Mouse (Mus musculus): ENCODE measurements around the gene Aco1. TPM values are rescaled to one million over a fixed set of nuclear protein-coding genes. Genes with fewer than 3 reads are reported as not detected.

Aco1 gene
- polyA plus RNA-seq, 1 experiment from 2014 or later = 77.7 TPM

GRCm38 (mm10) chr4:40192246-40192645 is 49.4 kb downstream of the Aco1 start:
- no peak overlapping the region for H3K9ac ChIP-seq
- no peaks in the 10 kb centered on the region for H3K27me3 ChIP-seq
- H3K4me3 ChIP-seq (replicated peaks) = no peak overlapping the region
- H3K9me3 ChIP-seq (replicated peaks) = no peaks in the 10 kb centered on the region
- WGBS = 80% methylated on average over 2 of the region's 2 CpGs
- H3K27ac ChIP-seq = no peak overlapping the region
- H3K36me3 ChIP-seq = peaks cover 86% of the 10 kb centered on the region
- H3K4me2 ChIP-seq = no peak overlapping the region
- no peak for ATAC-seq (replicated peaks; ENCODE audit: low FRiP score)
- H3K4me1 ChIP-seq = no peaks in the 10 kb centered on the region

GRCm38 (mm10) chr4:40193461-40193860 is 50.6 kb downstream of the Aco1 start:
- H3K27me3 ChIP-seq = no peaks in the 10 kb centered on the region
- H3K4me2 ChIP-seq = no peak overlapping the region
- ATAC-seq (replicated peaks; ENCODE audit: low FRiP score) = no peak
- H3K27ac ChIP-seq = no peak overlapping the region
- H3K4me1 ChIP-seq = no peaks in the 10 kb centered on the region
- H3K4me3 ChIP-seq (replicated peaks) = no peak overlapping the region
- no peak overlapping the region for H3K9ac ChIP-seq
- 82% methylated on average over 9 of the region's 9 CpGs for WGBS
- peaks cover 86% of the 10 kb centered on the region for H3K36me3 ChIP-seq
- H3K9me3 ChIP-seq (replicated peaks) = no peaks in the 10 kb centered on the region

GRCm38 (mm10) chr4:40195336-40195735 is 52.5 kb downstream of the Aco1 start:
- Histone ChIP-seq H3K36me3 (peaks cover 80% of the 10 kb centered on the region), H3K9ac (no peak overlapping the region), H3K27ac (no peak overlapping the region), H3K4me2 (no peak overlapping the region), H3K27me3 (no peaks in the 10 kb centered on the region), H3K4me3 (replicated peaks) (no peak overlapping the region), H3K4me1 (no peaks in the 10 kb centered on the region), H3K9me3 (replicated peaks) (no peaks in the 10 kb centered on the region)
- 93% methylated on average over 2 of the region's 2 CpGs for WGBS
- no peak for ATAC-seq (replicated peaks; ENCODE audit: low FRiP score)

- no peaks in the 10 kb centered on the region for H3K9me3 ChIP-seq (replicated peaks)
- 90% methylated on average over 6 of the region's 6 CpGs for WGBS
- no peaks in the 10 kb centered on the region for H3K4me1 ChIP-seq
- peaks cover 62% of the 10 kb centered on the region for H3K36me3 ChIP-seq
- no peaks in the 10 kb centered on the region for H3K27me3 ChIP-seq
- H3K4me3 ChIP-seq (replicated peaks) = no peak overlapping the region
- no peak for ATAC-seq (replicated peaks; ENCODE audit: low FRiP score)
- H3K4me2 ChIP-seq = no peak overlapping the region
- H3K9ac ChIP-seq = no peak overlapping the region
- H3K27ac ChIP-seq = no peak overlapping the region
Measured at GRCm38 (mm10) chr4:40202205-40202604, 59.3 kb downstream of the Aco1 start.

- H3K9ac ChIP-seq = no peak overlapping the region
- H3K27ac ChIP-seq = no peak overlapping the region
- WGBS = 88% methylated on average over 3 of the region's 3 CpGs
- no peaks in the 10 kb centered on the region for H3K9me3 ChIP-seq (replicated peaks)
- H3K4me3 ChIP-seq (replicated peaks) = no peak overlapping the region
- H3K4me1 ChIP-seq = no peaks in the 10 kb centered on the region
- no peak for ATAC-seq (replicated peaks; ENCODE audit: low FRiP score)
- H3K4me2 ChIP-seq = no peak overlapping the region
- no peaks in the 10 kb centered on the region for H3K27me3 ChIP-seq
- peaks cover 42% of the 10 kb centered on the region for H3K36me3 ChIP-seq
Measured at GRCm38 (mm10) chr4:40204374-40204773, 61.5 kb downstream of the Aco1 start.

- ATAC-seq (replicated peaks; ENCODE audit: low FRiP score) = no peak
- no peak overlapping the region for H3K4me2 ChIP-seq
- H3K4me3 ChIP-seq (replicated peaks) = no peak overlapping the region
- no peak overlapping the region for H3K9ac ChIP-seq
- no peaks in the 10 kb centered on the region for H3K27me3 ChIP-seq
- peaks cover 42% of the 10 kb centered on the region for H3K36me3 ChIP-seq
- H3K4me1 ChIP-seq = no peaks in the 10 kb centered on the region
- WGBS = 92% methylated on average over 22 of the region's 22 CpGs
- H3K27ac ChIP-seq = no peak overlapping the region
- H3K9me3 ChIP-seq (replicated peaks) = no peaks in the 10 kb centered on the region
Measured at GRCm38 (mm10) chr4:40205231-40205903, 62.5 kb downstream of the Aco1 start.

- Histone ChIP-seq H3K9me3 (replicated peaks) (no peaks in the 10 kb centered on the region), H3K27ac (no peak overlapping the region), H3K27me3 (no peaks in the 10 kb centered on the region), H3K36me3 (peaks cover 35% of the 10 kb centered on the region), H3K4me1 (no peaks in the 10 kb centered on the region), H3K4me2 (no peak overlapping the region), H3K4me3 (replicated peaks) (no peak overlapping the region), H3K9ac (no peak overlapping the region)
- no peak for ATAC-seq (replicated peaks; ENCODE audit: low FRiP score)
- WGBS = 82% methylated on average over 5 of the region's 5 CpGs
Measured at GRCm38 (mm10) chr4:40207701-40208100, 64.8 kb downstream of the Aco1 start.

- no peaks in the 10 kb centered on the region for H3K9me3 ChIP-seq (replicated peaks)
- no peaks in the 10 kb centered on the region for H3K27me3 ChIP-seq
- ATAC-seq (replicated peaks; ENCODE audit: low FRiP score) = no peak
- no peak overlapping the region for H3K4me2 ChIP-seq
- H3K36me3 ChIP-seq = peaks cover 11% of the 10 kb centered on the region; the same call in 1 of the 2 replicates
- no peaks in the 10 kb centered on the region for H3K4me1 ChIP-seq
- H3K9ac ChIP-seq = no peak overlapping the region
- H3K27ac ChIP-seq = no peak overlapping the region
- WGBS = 94% methylated on average over 4 of the region's 6 CpGs
- H3K4me3 ChIP-seq (replicated peaks) = no peak overlapping the region
Measured at GRCm38 (mm10) chr4:40212177-40212576, 69.3 kb downstream of the Aco1 start.

- Histone ChIP-seq H3K27ac (no peak overlapping the region), H3K4me2 (no peak overlapping the region), H3K9ac (no peak overlapping the region), H3K9me3 (replicated peaks) (no peaks in the 10 kb centered on the region), H3K4me1 (0 out of 2 replicates have a peak, but pooled peaks cover 4% of the 10 kb centered on the region), H3K27me3 (no peaks in the 10 kb centered on the region), H3K36me3 (0 out of 2 replicates have a peak, but pooled peaks cover 3% of the 10 kb centered on the region), H3K4me3 (replicated peaks) (no peak overlapping the region)
- no peak for ATAC-seq (replicated peaks; ENCODE audit: low FRiP score)
- WGBS = 61% methylated on average over 3 of the region's 3 CpGs
Measured at GRCm38 (mm10) chr4:40217910-40218309, 75.0 kb downstream of the Aco1 start.

- WGBS = 74% methylated on average over 7 of the region's 7 CpGs
- H3K9ac ChIP-seq = no peak overlapping the region
- peaks cover 3% of the 10 kb centered on the region; the same call in 1 of the 2 replicates for H3K36me3 ChIP-seq
- H3K27ac ChIP-seq = no peak overlapping the region
- no peak overlapping the region for H3K4me3 ChIP-seq (replicated peaks)
- no peaks in the 10 kb centered on the region for H3K27me3 ChIP-seq
- H3K4me1 ChIP-seq = 0 out of 2 replicates have a peak, but pooled peaks cover 4% of the 10 kb centered on the region
- no peaks in the 10 kb centered on the region for H3K9me3 ChIP-seq (replicated peaks)
- H3K4me2 ChIP-seq = no peak overlapping the region
- no peak for ATAC-seq (replicated peaks; ENCODE audit: low FRiP score)
Measured at GRCm38 (mm10) chr4:40218382-40218781, 75.5 kb downstream of the Aco1 start.

- Histone ChIP-seq H3K9me3 (replicated peaks) (no peaks in the 10 kb centered on the region), H3K27me3 (no peaks in the 10 kb centered on the region), H3K4me1 (0 out of 2 replicates have a peak, but pooled peaks cover 4% of the 10 kb centered on the region), H3K9ac (no peak overlapping the region), H3K27ac (no peak overlapping the region), H3K4me2 (no peak overlapping the region), H3K36me3 (peaks cover 9% of the 10 kb centered on the region; the same call in 1 of the 2 replicates), H3K4me3 (replicated peaks) (no peak overlapping the region)
- ATAC-seq (replicated peaks; ENCODE audit: low FRiP score) = no peak
- 31% methylated on average over 12 of the region's 12 CpGs for WGBS
Measured at GRCm38 (mm10) chr4:40220437-40220836, 77.6 kb downstream of the Aco1 start.

- Histone ChIP-seq H3K36me3 (peaks cover 9% of the 10 kb centered on the region; the same call in 1 of the 2 replicates), H3K4me2 (no peak overlapping the region), H3K9ac (no peak overlapping the region), H3K27me3 (no peaks in the 10 kb centered on the region), H3K4me1 (0 out of 2 replicates have a peak, but pooled peaks cover 4% of the 10 kb centered on the region), H3K9me3 (replicated peaks) (no peaks in the 10 kb centered on the region), H3K4me3 (replicated peaks) (no peak overlapping the region), H3K27ac (no peak overlapping the region)
- ATAC-seq (replicated peaks; ENCODE audit: low FRiP score) = no peak; the same call in 1 of the 2 replicates
- 34% methylated on average over 14 of the region's 14 CpGs for WGBS
Measured at GRCm38 (mm10) chr4:40221004-40221760, 78.3 kb downstream of the Aco1 start.
